Mouse (Mus musculus): ENCODE data around the gene Dctn1. TPM values are rescaled to one million over a fixed set of nuclear protein-coding genes. Genes with fewer than 3 reads are reported as not detected.

Dctn1 gene
- polyA plus RNA-seq, 1 experiment from 2014 or later: 49.7 TPM

DNA sequence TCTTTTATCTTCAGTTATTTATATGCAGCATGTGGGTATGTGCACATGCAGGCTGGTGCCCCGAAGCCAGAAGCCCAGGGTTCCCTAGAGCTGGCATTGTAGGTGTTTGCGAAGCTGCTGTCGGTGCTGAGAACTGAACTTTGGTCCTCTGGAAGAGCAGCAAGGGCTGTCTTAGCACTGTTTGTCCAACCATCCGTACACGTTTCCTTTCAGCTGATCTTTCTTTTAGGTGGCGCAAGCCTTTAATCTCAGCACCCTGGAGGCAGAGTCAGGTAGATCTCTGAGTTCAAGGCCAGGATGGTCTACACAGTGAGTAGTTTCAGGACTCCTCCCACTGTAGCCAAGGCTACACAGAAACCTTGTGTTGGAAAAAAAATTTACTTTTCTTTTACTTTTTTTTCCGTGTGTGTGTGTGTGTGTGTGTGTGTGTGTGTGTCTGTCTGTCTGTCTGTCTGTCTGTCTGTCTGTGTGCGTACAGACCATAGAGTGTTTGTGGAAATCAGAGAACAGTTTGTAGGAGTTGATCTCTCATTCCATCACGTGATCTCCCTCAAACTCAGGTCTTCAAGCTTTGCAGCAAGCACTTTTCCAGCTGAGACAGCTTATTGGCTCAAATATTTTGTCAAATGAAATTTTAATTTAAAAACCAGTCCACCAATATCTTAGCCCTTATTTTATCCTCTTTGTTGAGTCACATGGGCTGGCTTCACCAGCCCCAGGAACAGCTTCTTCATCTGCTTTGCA, 33.4 kb upstream of the Dctn1 start:
- ATAC-seq (replicated peaks; ENCODE audit: insufficient number of reproducible peaks, low FRiP score, low TSS enrichment): no peak
- Histone ChIP-seq H3K27me3 (ENCODE audit: control insufficient read depth, insufficient read depth, low read length) (0 out of 2 replicates have a peak, but pooled peaks cover 3% of the 10 kb centered on the region), H3K4me3 (ENCODE audit: low read depth, low read length) (no peak overlapping the region), H3K9ac (ENCODE audit: low read depth, low read length) (no peak overlapping the region), H3K9me3 (replicated peaks; ENCODE audit: control insufficient read depth, low read length) (no peaks in the 10 kb centered on the region), H3K36me3 (ENCODE audit: control insufficient read depth, insufficient read depth, low read length) (no peaks in the 10 kb centered on the region), H3K27ac (ENCODE audit: low read depth, low read length) (no peak overlapping the region), H3K4me1 (ENCODE audit: control insufficient read depth, insufficient read depth, low read length) (peaks cover 11% of the 10 kb centered on the region), H3K4me2 (no peak overlapping the region)
- 82% methylated on average over 9 of the region's 9 CpGs for WGBS (ENCODE audit: insufficient replicate concordance)

GRCm38 (mm10) chr6:83134226-83134625, 31.5 kb upstream of the Dctn1 start:
- no peak overlapping the region for H3K4me3 ChIP-seq (ENCODE audit: low read depth, low read length)
- H3K4me1 ChIP-seq (ENCODE audit: control insufficient read depth, insufficient read depth, low read length): peaks cover 24% of the 10 kb centered on the region
- no peak overlapping the region for H3K27ac ChIP-seq (ENCODE audit: low read depth, low read length)
- H3K36me3 ChIP-seq (ENCODE audit: control insufficient read depth, insufficient read depth, low read length): no peaks in the 10 kb centered on the region
- H3K9ac ChIP-seq (ENCODE audit: low read depth, low read length): no peak overlapping the region
- ATAC-seq (replicated peaks; ENCODE audit: insufficient number of reproducible peaks, low FRiP score, low TSS enrichment): no peak
- H3K9me3 ChIP-seq (replicated peaks; ENCODE audit: control insufficient read depth, low read length): no peaks in the 10 kb centered on the region
- 0 out of 2 replicates have a peak, but pooled peaks cover 3% of the 10 kb centered on the region for H3K27me3 ChIP-seq (ENCODE audit: control insufficient read depth, insufficient read depth, low read length)
- no peak overlapping the region for H3K4me2 ChIP-seq
- 64% methylated on average over 3 of the region's 3 CpGs for WGBS (ENCODE audit: insufficient replicate concordance)

- Histone ChIP-seq H3K9me3 (replicated peaks; ENCODE audit: control insufficient read depth, low read length) (no peaks in the 10 kb centered on the region), H3K27me3 (ENCODE audit: control insufficient read depth, insufficient read depth, low read length) (0 out of 2 replicates have a peak, but pooled peaks cover 3% of the 10 kb centered on the region), H3K36me3 (ENCODE audit: control insufficient read depth, insufficient read depth, low read length) (no peaks in the 10 kb centered on the region), H3K9ac (ENCODE audit: low read depth, low read length) (peak within 1 kb of the TSS; percentile 94), H3K4me1 (ENCODE audit: control insufficient read depth, insufficient read depth, low read length) (peaks cover 24% of the 10 kb centered on the region), H3K4me3 (ENCODE audit: low read depth, low read length) (peak within 1 kb of the TSS; percentile 63), H3K27ac (ENCODE audit: low read depth, low read length) (peak within 1 kb of the TSS; percentile 99; the same call in 1 of the 2 replicates), H3K4me2 (peak within 1 kb of the TSS; percentile 87)
- ATAC-seq (replicated peaks; ENCODE audit: insufficient number of reproducible peaks, low FRiP score, low TSS enrichment): no peak
- WGBS (ENCODE audit: insufficient replicate concordance): 60% methylated on average over 7 of the region's 7 CpGs
These were observed 30.7 kb upstream of the Dctn1 start, which contains the start of gene Rtkn for GRCm38 (mm10) chr6:83134951-83135513. Rtkn (plus strand) TSS chr6:83135463.

DNA sequence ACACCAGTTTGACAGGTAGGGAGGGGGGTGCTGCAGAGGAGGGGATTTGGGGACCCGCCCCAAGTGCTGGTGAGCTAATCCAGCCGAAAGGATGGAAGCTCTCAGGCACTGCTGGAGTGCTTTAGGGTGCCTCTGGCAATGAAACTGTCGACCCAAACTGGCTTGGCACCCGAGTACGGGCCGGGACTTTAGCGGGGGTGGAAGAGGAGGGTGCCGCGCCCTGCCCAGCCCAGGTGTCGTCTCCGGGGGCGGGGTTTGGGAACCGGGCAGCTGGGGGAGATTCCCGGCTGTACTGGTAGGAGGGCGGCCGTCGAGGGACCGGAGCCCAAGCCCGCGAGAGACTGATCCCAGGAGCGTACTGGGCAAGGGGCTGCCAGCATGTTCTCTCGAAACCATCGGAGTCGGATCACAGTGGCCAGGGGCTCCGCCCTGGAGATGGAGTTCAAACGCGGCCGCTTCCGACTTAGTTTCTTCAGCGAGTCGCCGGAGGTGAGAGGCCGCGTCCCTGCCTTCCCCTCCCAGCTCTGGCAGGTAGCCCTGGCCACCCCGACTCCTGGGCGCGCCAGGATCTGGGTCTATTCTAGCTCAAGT, 30.1 kb upstream of the Dctn1 start:
- Histone ChIP-seq H3K4me2 (peak overlapping the region; percentile 87), H3K9ac (ENCODE audit: low read depth, low read length) (peak overlapping the region; percentile 94), H3K27ac (ENCODE audit: low read depth, low read length) (no peak overlapping the region)

GRCm38 (mm10) chr6:83136291-83136880, 29.3 kb upstream of the Dctn1 start:
- H3K9me3 ChIP-seq (replicated peaks; ENCODE audit: control insufficient read depth, low read length): no peaks in the 10 kb centered on the region
- peak overlapping the region; percentile 87 for H3K4me2 ChIP-seq
- peaks cover 24% of the 10 kb centered on the region for H3K4me1 ChIP-seq (ENCODE audit: control insufficient read depth, insufficient read depth, low read length)
- peak overlapping the region; percentile 94 for H3K9ac ChIP-seq (ENCODE audit: low read depth, low read length)
- H3K36me3 ChIP-seq (ENCODE audit: control insufficient read depth, insufficient read depth, low read length): no peaks in the 10 kb centered on the region
- WGBS (ENCODE audit: insufficient replicate concordance): 17% methylated on average over 5 of the region's 5 CpGs
- peak overlapping the region; percentile 63 for H3K4me3 ChIP-seq (ENCODE audit: low read depth, low read length)
- ATAC-seq (replicated peaks; ENCODE audit: insufficient number of reproducible peaks, low FRiP score, low TSS enrichment): 0 out of 2 replicates have a peak, but pooled peaks have one; percentile 3
- 0 out of 2 replicates have a peak, but pooled peaks cover 3% of the 10 kb centered on the region for H3K27me3 ChIP-seq (ENCODE audit: control insufficient read depth, insufficient read depth, low read length)
- H3K27ac ChIP-seq (ENCODE audit: low read depth, low read length): peak overlapping the region; percentile 99

More for the DNA sequence above, 30.1 kb upstream of the Dctn1 start:
- Histone ChIP-seq H3K9me3 (replicated peaks; ENCODE audit: control insufficient read depth, low read length) (no peaks in the 10 kb centered on the region), H3K4me1 (ENCODE audit: control insufficient read depth, insufficient read depth, low read length) (peaks cover 24% of the 10 kb centered on the region), H3K36me3 (ENCODE audit: control insufficient read depth, insufficient read depth, low read length) (no peaks in the 10 kb centered on the region), H3K4me3 (ENCODE audit: low read depth, low read length) (peak overlapping the region; percentile 63), H3K27me3 (ENCODE audit: control insufficient read depth, insufficient read depth, low read length) (0 out of 2 replicates have a peak, but pooled peaks cover 3% of the 10 kb centered on the region)
- ATAC-seq (replicated peaks; ENCODE audit: insufficient number of reproducible peaks, low FRiP score, low TSS enrichment): no peak
- 2% methylated on average over 37 of the region's 37 CpGs for WGBS (ENCODE audit: insufficient replicate concordance)

- Histone ChIP-seq H3K27ac (ENCODE audit: low read depth, low read length) (peak overlapping the region; percentile 99), H3K4me3 (ENCODE audit: low read depth, low read length) (peak overlapping the region; percentile 63), H3K9me3 (replicated peaks; ENCODE audit: control insufficient read depth, low read length) (no peaks in the 10 kb centered on the region), H3K36me3 (ENCODE audit: control insufficient read depth, insufficient read depth, low read length) (no peaks in the 10 kb centered on the region), H3K27me3 (ENCODE audit: control insufficient read depth, insufficient read depth, low read length) (0 out of 2 replicates have a peak, but pooled peaks cover 3% of the 10 kb centered on the region), H3K4me1 (ENCODE audit: control insufficient read depth, insufficient read depth, low read length) (peaks cover 31% of the 10 kb centered on the region), H3K4me2 (peak overlapping the region; percentile 87), H3K9ac (ENCODE audit: low read depth, low read length) (peak overlapping the region; percentile 94)
- ATAC-seq (replicated peaks; ENCODE audit: insufficient number of reproducible peaks, low FRiP score, low TSS enrichment): peak; percentile 72
- 1% methylated on average over 25 of the region's 26 CpGs for WGBS (ENCODE audit: insufficient replicate concordance)
These were observed 28.7 kb upstream of the Dctn1 start for GRCm38 (mm10) chr6:83136881-83137575.

DNA sequence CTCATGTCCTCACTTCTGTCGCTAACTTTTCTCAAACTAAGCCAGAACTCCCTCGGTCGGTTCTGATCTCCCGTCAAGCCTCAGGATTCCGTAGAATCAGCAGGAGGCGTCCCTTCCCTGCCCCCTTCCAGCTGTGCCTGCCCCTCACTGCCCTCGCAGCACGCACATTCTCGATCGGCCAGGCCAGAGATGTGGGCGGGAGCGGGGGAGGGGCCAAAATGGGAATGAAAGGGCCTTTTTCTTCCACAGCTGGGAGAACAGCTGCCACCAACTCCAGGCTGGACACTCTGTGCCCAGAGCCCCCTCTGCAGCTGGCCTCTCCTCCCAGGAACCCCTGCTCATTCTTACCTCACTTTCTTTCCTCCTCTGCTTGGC, 28.2 kb upstream of the Dctn1 start:
- peak overlapping the region; percentile 94 for H3K9ac ChIP-seq (ENCODE audit: low read depth, low read length)
- peak overlapping the region; percentile 87 for H3K4me2 ChIP-seq
- H3K27me3 ChIP-seq (ENCODE audit: control insufficient read depth, insufficient read depth, low read length): 0 out of 2 replicates have a peak, but pooled peaks cover 3% of the 10 kb centered on the region
- peaks cover 36% of the 10 kb centered on the region for H3K4me1 ChIP-seq (ENCODE audit: control insufficient read depth, insufficient read depth, low read length)
- H3K4me3 ChIP-seq (ENCODE audit: low read depth, low read length): peak overlapping the region; percentile 63
- H3K9me3 ChIP-seq (replicated peaks; ENCODE audit: control insufficient read depth, low read length): no peaks in the 10 kb centered on the region
- H3K36me3 ChIP-seq (ENCODE audit: control insufficient read depth, insufficient read depth, low read length): no peaks in the 10 kb centered on the region
- WGBS (ENCODE audit: insufficient replicate concordance): 0% methylated on average over 12 of the region's 12 CpGs
- H3K27ac ChIP-seq (ENCODE audit: low read depth, low read length): peak overlapping the region; percentile 99
- peak; percentile 78 for ATAC-seq (replicated peaks; ENCODE audit: insufficient number of reproducible peaks, low FRiP score, low TSS enrichment)

DNA sequence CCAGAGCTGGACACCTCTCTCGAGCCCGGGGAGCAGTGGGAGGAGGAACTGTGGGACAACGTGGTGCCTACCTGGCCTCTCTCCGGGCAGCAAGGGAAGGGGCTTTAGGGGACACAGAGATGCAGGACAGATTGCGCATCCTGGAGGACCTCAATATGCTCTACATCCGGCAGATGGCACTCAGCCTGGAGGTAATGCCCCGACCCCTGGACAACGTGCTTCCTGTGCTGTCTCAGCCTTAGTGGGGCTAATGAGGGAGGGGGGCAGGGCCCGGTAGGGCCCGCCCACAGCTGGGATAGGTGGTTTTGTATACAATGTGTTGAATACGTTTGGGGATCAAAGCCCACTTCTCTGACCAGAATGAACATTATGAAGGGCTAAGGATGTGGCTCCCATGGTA, 27.7 kb upstream of the Dctn1 start:
- ATAC-seq (replicated peaks; ENCODE audit: insufficient number of reproducible peaks, low FRiP score, low TSS enrichment): 0 out of 2 replicates have a peak, but pooled peaks have one; percentile 23
- Histone ChIP-seq H3K4me3 (ENCODE audit: low read depth, low read length) (peak overlapping the region; percentile 63), H3K27ac (ENCODE audit: low read depth, low read length) (peak overlapping the region; percentile 99), H3K9ac (ENCODE audit: low read depth, low read length) (peak overlapping the region; percentile 94), H3K27me3 (ENCODE audit: control insufficient read depth, insufficient read depth, low read length) (0 out of 2 replicates have a peak, but pooled peaks cover 3% of the 10 kb centered on the region), H3K36me3 (ENCODE audit: control insufficient read depth, insufficient read depth, low read length) (no peaks in the 10 kb centered on the region), H3K4me1 (ENCODE audit: control insufficient read depth, insufficient read depth, low read length) (peaks cover 39% of the 10 kb centered on the region), H3K9me3 (replicated peaks; ENCODE audit: control insufficient read depth, low read length) (no peaks in the 10 kb centered on the region), H3K4me2 (peak overlapping the region; percentile 87)
- WGBS (ENCODE audit: insufficient replicate concordance): 1% methylated on average over 11 of the region's 11 CpGs

Data from heart, embryonic 11.5 days (tissue).